Mouse (Mus musculus) granulocyte monocyte progenitor cell, adult 5-6 weeks (primary cell): Measurements from ENCODE around the gene Hypk. TPM values are rescaled to one million over a fixed set of nuclear protein-coding genes. Genes with fewer than 3 reads are reported as not detected.

Experiments
- ATAC-seq: replicated peaks from 2 replicates; pipeline ENCODE4 v1.8.0; 2016; ENCODE audit warnings: mild to moderate bottlenecking, moderate TSS enrichment, inconsistent platforms; ENCODE audit not compliant: poor library complexity, severe bottlenecking
- total RNA-seq, 2 experiments: library from RNA; stranded (forward) in 1 of 2; stranded (reverse) in 1 of 2; fragments of 200-712, 200-1000 nt in 1 of 2; fragments of >200 nt in 1 of 2; fragmentation: Nextera tagmentation in 1 of 2; gene quantifications; 2 replicates each; pipeline ENCODE4 v1.2.3; 2014 to 2017

Hypk gene
- 103 and 133 TPM in 2 replicates for total RNA-seq (2014; fragmentation: Nextera tagmentation)
- total RNA-seq (2017): 78.2 and 90.6 TPM in 2 replicates

GRCm38 (mm10) chr2:121452990-121453389 lies at the start of gene Hypk:
Gene Hypk, plus strand, starts transcription at chr2:121453290.
- ATAC-seq: no peak

GRCm38 (mm10) chr2:121403296-121403695 lies 49.8 kb upstream of the Hypk start:
- no peak for ATAC-seq

GRCm38 (mm10) chr2:121408160-121408559 lies 44.9 kb upstream of the Hypk start:
- ATAC-seq: peak; percentile 72

GRCm38 (mm10) chr2:121412843-121413386 lies 40.2 kb upstream of the Hypk start:
- ATAC-seq: no peak

GRCm38 (mm10) chr2:121413387-121414042 lies 39.6 kb upstream of the Hypk start, which contains the start of the genes Pdia3 and Catsper2:
Gene Pdia3, plus strand, starts transcription at chr2:121413775.
Gene Catsper2, minus strand, starts transcription at chr2:121413792.
- peak; percentile 88 for ATAC-seq

GRCm38 (mm10) chr2:121414139-121414685 lies 38.9 kb upstream of the Hypk start:
- peak; percentile 23 for ATAC-seq

- ATAC-seq: no peak
Measured at GRCm38 (mm10) chr2:121415103-121415502, 38.0 kb upstream of the Hypk start.

- ATAC-seq: no peak
Measured at GRCm38 (mm10) chr2:121415591-121415990, 37.5 kb upstream of the Hypk start.

- no peak for ATAC-seq
Measured at GRCm38 (mm10) chr2:121416356-121416755, 36.7 kb upstream of the Hypk start.

GRCm38 (mm10) chr2:121418476-121418875 lies 34.6 kb upstream of the Hypk start:
- no peak for ATAC-seq

- ATAC-seq: no peak
Measured at GRCm38 (mm10) chr2:121423166-121423565, 29.9 kb upstream of the Hypk start.

GRCm38 (mm10) chr2:121425890-121426289 lies 27.2 kb upstream of the Hypk start:
- no peak for ATAC-seq

GRCm38 (mm10) chr2:121434854-121435253 lies 18.2 kb upstream of the Hypk start:
- peak; percentile 55; the same call in 1 of the 2 replicates for ATAC-seq

GRCm38 (mm10) chr2:121439746-121440145 lies 13.3 kb upstream of the Hypk start:
- no peak for ATAC-seq

- no peak for ATAC-seq
Measured at GRCm38 (mm10) chr2:121440834-121441605, 12.1 kb upstream of the Hypk start.

- peak; percentile 9; the same call in 1 of the 2 replicates for ATAC-seq
Measured at GRCm38 (mm10) chr2:121441800-121442199, 11.3 kb upstream of the Hypk start.

GRCm38 (mm10) chr2:121442259-121443067 lies 10.6 kb upstream of the Hypk start:
- peak; percentile 76 for ATAC-seq

- ATAC-seq: no peak
Measured at GRCm38 (mm10) chr2:121443068-121443349, 10.1 kb upstream of the Hypk start.

GRCm38 (mm10) chr2:121444178-121444577 lies 8.9 kb upstream of the Hypk start, which contains the start of gene Ell3:
Gene Ell3, minus strand, starts transcription at chr2:121444278.
- no peak for ATAC-seq

- no peak for ATAC-seq
Measured at GRCm38 (mm10) chr2:121445117-121445516, 8.0 kb upstream of the Hypk start.
